In the genomic region with DNA sequence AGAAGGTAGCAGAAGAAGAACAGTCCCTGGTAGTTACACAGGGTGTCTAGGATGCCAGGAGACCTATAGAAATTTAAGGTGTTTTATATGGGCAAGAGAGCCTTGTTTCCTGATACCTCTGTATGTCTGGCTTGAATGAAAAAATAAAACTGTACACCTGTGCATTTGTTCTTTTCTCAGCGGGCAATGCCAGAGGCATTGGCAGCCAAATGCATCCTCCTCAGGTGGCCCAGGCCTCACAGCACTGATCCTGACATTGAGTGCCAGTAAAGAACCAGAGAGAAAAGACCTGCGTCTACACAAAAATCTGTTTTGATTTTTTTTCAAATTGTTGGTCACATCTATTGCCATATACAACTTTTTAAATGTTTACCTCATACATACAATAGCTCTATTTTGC, we compare ENCODE assay signal across 19 mouse cellular contexts.
DNase-seq lines count a peak whose midpoint lies in the region; ATAC-seq and TF ChIP-seq lines count a peak whose summit lies in the region.
"Had no signal": no experiment of that assay in that cellular context is flagged by ENCODE, and none has a peak within 500 bp of the region (broad histone marks: within the 10 kb centered on the region; RNA-seq: fewer than 3 reads in every experiment).

No protein-coding gene starts in this region.

- no peak for TF ChIP-seq CTCF in cerebellum, adult 2 months (IDR thresholded peaks at IDR 0.05; ENCODE audit: borderline replicate concordance, insufficient read depth, low read depth, low read length)

- peak; percentile 55 for DNase-seq in cerebellum, adult 11 months
- DNase-seq in cerebellum, adult 2 months: peak; percentile 74 to 85
- DNase-seq in cerebellum, postnatal 10 days: peak; percentile 31 to 56
- DNase-seq in lung, postnatal 10 days: no peak
- DNase-seq in embryo, embryonic 10 days (ENCODE audit: low spot score): no peak
- DNase-seq: adrenal gland, adult 2 months; adrenal gland, postnatal 25 days; gastrocnemius, postnatal 25 days; heart, postnatal 36 days; kidney, adult 2 months had no signal

- 12% methylated on average over 2 of the region's 2 CpGs for WGBS in cerebellum, adult 2 months

- ATAC-seq in activated CD4-positive, CD25-positive, alpha-beta regulatory T cell, adult 4 months: no peak
- ATAC-seq: forebrain, embryonic 16.5 days; intestine, embryonic 16.5 days; Patski had no signal

- no peak overlapping the region for H3K4me3 ChIP-seq in cerebellum, adult 2 months (replicated peaks; ENCODE audit: insufficient read depth, low read depth, low read length)
- H3K4me3 ChIP-seq: embryonic facial prominence, embryonic 13.5 days; forebrain, embryonic 12.5 days; heart, embryonic 12.5 days; hindbrain, embryonic 15.5 days had no signal

- H3K27ac ChIP-seq in cerebellum, adult 2 months (ENCODE audit: insufficient read depth, low read length): no peak overlapping the region
- H3K27ac ChIP-seq: embryonic facial prominence, embryonic 13.5 days; forebrain, embryonic 12.5 days; hindbrain, embryonic 15.5 days had no signal

- no peak for TF ChIP-seq POLR2A in cerebellum, adult 2 months (IDR thresholded peaks at IDR 0.05; ENCODE audit: borderline replicate concordance, insufficient read depth, low read length)

- peaks cover 9% of the 10 kb centered on the region for H3K4me1 ChIP-seq in cerebellum, adult 2 months (ENCODE audit: control insufficient read depth, insufficient read depth, low read length)
- H3K4me1 ChIP-seq: embryonic facial prominence, embryonic 13.5 days; forebrain, embryonic 12.5 days; heart, embryonic 12.5 days; hindbrain, embryonic 15.5 days had no signal

- no peaks in the 10 kb centered on the region for H3K27me3 ChIP-seq in cerebellum, adult 2 months (ENCODE audit: control insufficient read depth, insufficient read depth, low read length)
- H3K27me3 ChIP-seq: CH12.LX; embryonic facial prominence, embryonic 13.5 days; forebrain, embryonic 12.5 days; heart, embryonic 12.5 days; hindbrain, embryonic 15.5 days; Patski had no signal

Comparison
In these comparisons a context has a peak if more than half of its experiments do, and no peak if none do; other contexts are left out.
1. DNase-seq: peak in cerebellum, adult 11 months (single experiment), cerebellum, adult 2 months (2 of 2) and cerebellum, postnatal 10 days (2 of 2); none in lung, postnatal 10 days (single experiment) and embryo, embryonic 10 days (single experiment).